Mouse (Mus musculus): ENCODE results near the gene H2-Ke6.

DNA sequence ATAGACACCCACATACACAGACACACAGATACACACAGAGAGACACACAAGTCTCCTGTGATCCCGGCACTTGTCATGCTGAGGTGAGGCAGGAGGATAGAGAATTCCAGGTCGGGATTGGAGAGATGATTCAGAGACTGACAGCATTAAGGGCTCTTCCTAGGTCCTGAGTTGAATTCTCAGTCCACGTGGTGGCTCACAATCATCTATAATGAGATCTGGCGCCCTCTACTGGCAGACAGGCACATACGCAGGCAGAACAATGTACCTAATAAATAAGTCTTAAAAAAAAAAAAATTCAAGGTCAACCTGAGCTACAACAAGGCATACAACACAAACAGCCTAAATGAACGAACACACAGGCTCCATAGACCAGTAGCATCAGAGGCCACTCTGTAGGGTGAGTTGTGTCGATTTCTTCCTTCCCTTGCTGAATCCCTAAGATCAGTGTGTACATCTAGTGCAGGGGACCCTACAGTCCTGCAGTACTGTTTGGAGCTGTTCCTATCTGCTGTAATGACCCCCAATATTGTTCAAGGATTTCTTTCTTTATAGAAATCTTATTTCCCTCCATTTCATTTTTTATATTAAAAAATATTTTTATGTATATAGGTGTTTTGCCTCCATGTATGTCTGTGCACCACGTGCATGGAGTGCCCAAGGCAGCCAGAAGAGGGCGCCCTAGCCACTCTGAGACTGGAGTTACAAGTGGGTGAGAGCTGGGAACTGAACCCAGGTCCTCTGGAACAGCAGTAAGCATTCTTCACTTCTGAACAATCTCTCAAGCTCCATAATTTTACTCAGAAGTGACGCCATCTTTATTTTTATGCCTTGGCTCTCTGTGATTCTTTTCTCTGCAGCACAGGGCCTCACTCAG is 35.8 kb downstream of the H2-Ke6 start:
- TF ChIP-seq GATA1 (IDR thresholded peaks at IDR 0.05; ENCODE audit: borderline replicate concordance, low read length) (no peak), FLI1 (IDR thresholded peaks at IDR 0.05; ENCODE audit: low read length) (no peak)

Measured in megakaryocyte, embryonic 14.5 days (primary cell).